Mouse (Mus musculus): ENCODE data around the gene Hist1h4m.

GRCm38 (mm10) chr13:21789925-21790324, 21.6 kb upstream of the Hist1h4m start:
- TF ChIP-seq CTCF (conservative IDR thresholded peaks at IDR 0.05; ENCODE audit: low read length) (no peak), POU5F1 (IDR thresholded peaks at IDR 0.05; ENCODE audit: borderline replicate concordance, low read length) (no peak)
